22 mouse cellular contexts compared by ENCODE assay signal in genomic region chr3:124156255-124156654, GRCm38 (mm10).
DNase-seq lines count a peak whose midpoint lies in the region; ATAC-seq and TF ChIP-seq lines count a peak whose summit lies in the region.
"Had no signal": no experiment of that assay in that cellular context is flagged by ENCODE, and none has a peak within 500 bp of the region (broad histone marks: within the 10 kb centered on the region; RNA-seq: fewer than 3 reads in every experiment).

No protein-coding gene starts in this region.

- TF ChIP-seq CTCF in midbrain, postnatal 0 days (IDR thresholded peaks at IDR 0.05): no peak

- no peak overlapping the region for H3K4me3 ChIP-seq in hindbrain, embryonic 16.5 days (ENCODE audit: low read length)
- H3K4me3 ChIP-seq in hindbrain, embryonic 11.5 days (ENCODE audit: low read depth, low read length): no peak overlapping the region
- no peak overlapping the region for H3K4me3 ChIP-seq in midbrain, postnatal 0 days (ENCODE audit: low read depth, low read length)
- H3K4me3 ChIP-seq in midbrain, embryonic 15.5 days: no peak overlapping the region
- H3K4me3 ChIP-seq in forebrain, embryonic 15.5 days: no peak overlapping the region
- H3K4me3 ChIP-seq in intestine, embryonic 16.5 days (ENCODE audit: low read length): no peak overlapping the region
- H3K4me3 ChIP-seq: embryonic facial prominence, embryonic 13.5 days; erythroblast, embryonic 14.5 days; gastrocnemius, adult 2 months; heart, embryonic 10.5 days; liver, embryonic 13.5 days; neural tube, embryonic 12.5 days had no signal

- no peak overlapping the region for H3K9ac ChIP-seq in hindbrain, embryonic 16.5 days (ENCODE audit: low read depth, low read length)
- H3K9ac ChIP-seq in hindbrain, embryonic 11.5 days (ENCODE audit: low read depth, low read length): no peak overlapping the region
- no peak overlapping the region for H3K9ac ChIP-seq in midbrain, postnatal 0 days (replicated peaks; ENCODE audit: low read length, poor library complexity, severe bottlenecking)
- no peak overlapping the region for H3K9ac ChIP-seq in midbrain, embryonic 15.5 days
- H3K9ac ChIP-seq in forebrain, embryonic 15.5 days (replicated peaks): no peak overlapping the region
- H3K9ac ChIP-seq in intestine, embryonic 16.5 days (ENCODE audit: low read depth, low read length): no peak overlapping the region
- H3K9ac ChIP-seq: embryonic facial prominence, embryonic 13.5 days; liver, embryonic 13.5 days; neural tube, embryonic 12.5 days had no signal

- H3K36me3 ChIP-seq in hindbrain, embryonic 16.5 days (ENCODE audit: control insufficient read depth, insufficient read depth, low read length): no peaks in the 10 kb centered on the region
- no peaks in the 10 kb centered on the region for H3K36me3 ChIP-seq in hindbrain, embryonic 11.5 days (ENCODE audit: control insufficient read depth, insufficient read depth, low read length)
- H3K36me3 ChIP-seq in midbrain, postnatal 0 days (ENCODE audit: insufficient read depth, low read length): no peaks in the 10 kb centered on the region
- no peaks in the 10 kb centered on the region for H3K36me3 ChIP-seq in midbrain, embryonic 15.5 days (replicated peaks)
- H3K36me3 ChIP-seq in forebrain, embryonic 15.5 days: no peaks in the 10 kb centered on the region
- H3K36me3 ChIP-seq in intestine, embryonic 16.5 days (ENCODE audit: control insufficient read depth, insufficient read depth, low read length): no peaks in the 10 kb centered on the region
- H3K36me3 ChIP-seq: embryonic facial prominence, embryonic 13.5 days; heart, embryonic 10.5 days; liver, embryonic 13.5 days; neural tube, embryonic 12.5 days had no signal

- ATAC-seq in hindbrain, embryonic 16.5 days: 0 out of 2 replicates have a peak, but pooled peaks have one; percentile 24
- ATAC-seq in hindbrain, embryonic 11.5 days (ENCODE audit: low FRiP score): no peak
- no peak for ATAC-seq in midbrain, postnatal 0 days (ENCODE audit: low FRiP score)
- ATAC-seq in midbrain, embryonic 15.5 days (replicated peaks): no peak
- peak; percentile 89 for ATAC-seq in forebrain, embryonic 15.5 days (replicated peaks)
- ATAC-seq in intestine, embryonic 16.5 days: no peak

- H3K4me1 ChIP-seq in hindbrain, embryonic 16.5 days (ENCODE audit: control insufficient read depth, insufficient read depth, low read depth, low read length): no peaks in the 10 kb centered on the region
- no peaks in the 10 kb centered on the region for H3K4me1 ChIP-seq in hindbrain, embryonic 11.5 days (replicated peaks; ENCODE audit: control insufficient read depth, insufficient read depth, low read length)
- no peaks in the 10 kb centered on the region for H3K4me1 ChIP-seq in midbrain, postnatal 0 days (ENCODE audit: insufficient read depth, low read length)
- no peaks in the 10 kb centered on the region for H3K4me1 ChIP-seq in midbrain, embryonic 15.5 days
- H3K4me1 ChIP-seq in forebrain, embryonic 15.5 days: no peaks in the 10 kb centered on the region
- no peaks in the 10 kb centered on the region for H3K4me1 ChIP-seq in intestine, embryonic 16.5 days (ENCODE audit: control insufficient read depth, insufficient read depth, low read length)
- H3K4me1 ChIP-seq: embryonic facial prominence, embryonic 13.5 days; heart, embryonic 10.5 days; liver, embryonic 13.5 days; neural tube, embryonic 12.5 days had no signal

- H3K27me3 ChIP-seq in hindbrain, embryonic 16.5 days (replicated peaks; ENCODE audit: control insufficient read depth, insufficient read depth, low read length): no peaks in the 10 kb centered on the region
- no peaks in the 10 kb centered on the region for H3K27me3 ChIP-seq in hindbrain, embryonic 11.5 days (ENCODE audit: control insufficient read depth, insufficient read depth, low read length)
- H3K27me3 ChIP-seq in midbrain, postnatal 0 days (ENCODE audit: insufficient read depth, low read length): no peaks in the 10 kb centered on the region
- no peaks in the 10 kb centered on the region for H3K27me3 ChIP-seq in midbrain, embryonic 15.5 days (replicated peaks)
- H3K27me3 ChIP-seq in forebrain, embryonic 15.5 days: no peaks in the 10 kb centered on the region
- no peaks in the 10 kb centered on the region for H3K27me3 ChIP-seq in intestine, embryonic 16.5 days (replicated peaks; ENCODE audit: control insufficient read depth, insufficient read depth, low read length)
- H3K27me3 ChIP-seq: embryonic facial prominence, embryonic 13.5 days; liver, embryonic 13.5 days; neural tube, embryonic 12.5 days had no signal

- 64% methylated on average over 2 of the region's 2 CpGs for WGBS in hindbrain, embryonic 16.5 days
- 71% methylated on average over 2 of the region's 2 CpGs for WGBS in hindbrain, embryonic 11.5 days
- 60% methylated on average over 2 of the region's 2 CpGs for WGBS in midbrain, postnatal 0 days
- 45% methylated on average over 2 of the region's 2 CpGs for WGBS in midbrain, embryonic 15.5 days
- 48% methylated on average over 2 of the region's 2 CpGs for WGBS in forebrain, embryonic 15.5 days
- 69% methylated on average over 2 of the region's 2 CpGs for WGBS in intestine, embryonic 16.5 days

- DNase-seq in hindbrain, embryonic 11.5 days (ENCODE audit: low spot score): no peak
- DNase-seq in midbrain, postnatal 0 days (ENCODE audit: low spot score): peak; percentile 40
- no peak for DNase-seq in ovary, adult 18-20 months (ENCODE audit: low spot score)
- DNase-seq: adrenal gland, adult 2 months; cerebellum, adult 8-10 months; gastrocnemius, adult 2 months; heart, postnatal 4 days; kidney, adult 11 months; kidney, postnatal 4 days; liver, embryonic 13.5 days; lung, adult 2 months; right cerebral cortex, adult 18-20 months; right cerebral cortex, postnatal 4 days; thymus, postnatal 14 days had no signal

- H3K4me2 ChIP-seq in hindbrain, embryonic 16.5 days (ENCODE audit: low read length): no peak overlapping the region
- H3K4me2 ChIP-seq in hindbrain, embryonic 11.5 days (replicated peaks; ENCODE audit: low read depth, low read length): no peak overlapping the region
- no peak overlapping the region for H3K4me2 ChIP-seq in midbrain, postnatal 0 days (ENCODE audit: low read depth, low read length, poor library complexity, severe bottlenecking)
- no peak overlapping the region for H3K4me2 ChIP-seq in midbrain, embryonic 15.5 days
- H3K4me2 ChIP-seq in forebrain, embryonic 15.5 days (replicated peaks): no peak overlapping the region
- no peak overlapping the region for H3K4me2 ChIP-seq in intestine, embryonic 16.5 days (ENCODE audit: low read depth, low read length)
- H3K4me2 ChIP-seq: embryonic facial prominence, embryonic 13.5 days; liver, embryonic 13.5 days; neural tube, embryonic 12.5 days had no signal

- no peaks in the 10 kb centered on the region for H3K9me3 ChIP-seq in hindbrain, embryonic 16.5 days (ENCODE audit: control insufficient read depth, low read length)
- H3K9me3 ChIP-seq in hindbrain, embryonic 11.5 days (ENCODE audit: control insufficient read depth, low read length): no peaks in the 10 kb centered on the region
- H3K9me3 ChIP-seq in midbrain, postnatal 0 days (ENCODE audit: low read length): no peaks in the 10 kb centered on the region
- no peaks in the 10 kb centered on the region for H3K9me3 ChIP-seq in midbrain, embryonic 15.5 days
- H3K9me3 ChIP-seq in forebrain, embryonic 15.5 days: no peaks in the 10 kb centered on the region
- H3K9me3 ChIP-seq in intestine, embryonic 16.5 days (ENCODE audit: control insufficient read depth, low read length): no peaks in the 10 kb centered on the region
- H3K9me3 ChIP-seq: embryonic facial prominence, embryonic 13.5 days; heart, embryonic 10.5 days; liver, embryonic 13.5 days; neural tube, embryonic 12.5 days had no signal

- H3K27ac ChIP-seq in hindbrain, embryonic 16.5 days (ENCODE audit: low read depth, low read length): no peak overlapping the region
- no peak overlapping the region for H3K27ac ChIP-seq in hindbrain, embryonic 11.5 days (ENCODE audit: low read depth, low read length)
- H3K27ac ChIP-seq in midbrain, postnatal 0 days (ENCODE audit: low read depth, low read length): no peak overlapping the region
- no peak overlapping the region for H3K27ac ChIP-seq in midbrain, embryonic 15.5 days
- no peak overlapping the region for H3K27ac ChIP-seq in forebrain, embryonic 15.5 days (replicated peaks)
- H3K27ac ChIP-seq in intestine, embryonic 16.5 days (ENCODE audit: low read length): no peak overlapping the region
- H3K27ac ChIP-seq: embryonic facial prominence, embryonic 13.5 days; gastrocnemius, adult 2 months; heart, embryonic 10.5 days; liver, embryonic 13.5 days; neural tube, embryonic 12.5 days had no signal

Comparison
In these comparisons a context has a peak if more than half of its experiments do, and no peak if none do; other contexts are left out.
1. ATAC-seq: peak in hindbrain, embryonic 16.5 days (single experiment) and forebrain, embryonic 15.5 days (single experiment); none in hindbrain, embryonic 11.5 days (single experiment), midbrain, postnatal 0 days (single experiment), midbrain, embryonic 15.5 days (single experiment) and intestine, embryonic 16.5 days (single experiment).